Mouse (Mus musculus): ENCODE measurements around the gene Tmed10. TPM values are rescaled to one million over a fixed set of nuclear protein-coding genes. Genes with fewer than 3 reads are reported as not detected.

The Tmed10 gene
- polyA plus RNA-seq, 1 experiment from 2014 or later, result 269 TPM

GRCm38 (mm10) chr12:85296915-85297314, 77.7 kb downstream of the Tmed10 start:
- no peaks in the 10 kb centered on the region for H3K4me1 ChIP-seq
- no peak overlapping the region for H3K4me3 ChIP-seq
- WGBS, result 87% methylated on average over 5 of the region's 5 CpGs
- no peak overlapping the region for H3K27ac ChIP-seq (replicated peaks)
- no peaks in the 10 kb centered on the region for H3K27me3 ChIP-seq (ENCODE audit: low read depth, poor library complexity, severe bottlenecking)
- DNase-seq (ENCODE audit: low spot score), result no peak
- H3K9me3 ChIP-seq (replicated peaks), result peaks cover 10% of the 10 kb centered on the region; the same call in 1 of the 2 replicates
- H3K36me3 ChIP-seq, result peaks cover 43% of the 10 kb centered on the region

DNA sequence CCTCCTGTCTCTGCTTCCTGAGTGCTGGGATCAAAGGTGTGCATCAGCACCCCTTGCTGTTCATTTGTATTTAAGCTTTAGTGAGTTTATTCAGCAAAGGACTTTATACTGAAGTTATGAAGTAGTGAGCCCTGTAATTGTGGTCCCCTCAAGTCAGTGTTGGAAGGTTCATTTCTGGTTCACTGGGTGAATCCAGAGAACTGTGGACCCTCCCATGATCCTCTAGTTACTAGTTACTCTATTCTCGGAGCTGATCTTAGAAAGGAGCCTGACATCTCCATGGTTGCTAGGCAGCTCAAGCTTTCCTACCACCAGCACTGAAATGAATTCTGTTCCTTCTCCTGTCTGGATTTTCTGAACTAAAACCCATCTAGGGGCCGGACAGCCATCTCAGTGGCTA, 79.1 kb downstream of the Tmed10 start:
- H3K9me3 ChIP-seq (replicated peaks), result peaks cover 10% of the 10 kb centered on the region; the same call in 1 of the 2 replicates
- WGBS, result 89% methylated on average over 2 of the region's 2 CpGs
- no peak overlapping the region for H3K4me3 ChIP-seq
- DNase-seq (ENCODE audit: low spot score), result no peak
- peaks cover 29% of the 10 kb centered on the region for H3K36me3 ChIP-seq
- H3K27ac ChIP-seq (replicated peaks), result no peak overlapping the region
- 0 out of 2 replicates have a peak, but pooled peaks cover 3% of the 10 kb centered on the region for H3K4me1 ChIP-seq
- peaks cover 5% of the 10 kb centered on the region; the same call in 1 of the 2 replicates for H3K27me3 ChIP-seq (ENCODE audit: low read depth, poor library complexity, severe bottlenecking)

GRCm38 (mm10) chr12:85292906-85293305, 81.7 kb downstream of the Tmed10 start:
- Histone ChIP-seq H3K9me3 (replicated peaks) (peaks cover 10% of the 10 kb centered on the region; the same call in 1 of the 2 replicates), H3K36me3 (peaks cover 4% of the 10 kb centered on the region), H3K27ac (replicated peaks) (no peak overlapping the region), H3K4me1 (peaks cover 21% of the 10 kb centered on the region), H3K4me3 (no peak overlapping the region), H3K27me3 (ENCODE audit: low read depth, poor library complexity, severe bottlenecking) (peaks cover 23% of the 10 kb centered on the region)
- DNase-seq (ENCODE audit: low spot score), result no peak

DNA sequence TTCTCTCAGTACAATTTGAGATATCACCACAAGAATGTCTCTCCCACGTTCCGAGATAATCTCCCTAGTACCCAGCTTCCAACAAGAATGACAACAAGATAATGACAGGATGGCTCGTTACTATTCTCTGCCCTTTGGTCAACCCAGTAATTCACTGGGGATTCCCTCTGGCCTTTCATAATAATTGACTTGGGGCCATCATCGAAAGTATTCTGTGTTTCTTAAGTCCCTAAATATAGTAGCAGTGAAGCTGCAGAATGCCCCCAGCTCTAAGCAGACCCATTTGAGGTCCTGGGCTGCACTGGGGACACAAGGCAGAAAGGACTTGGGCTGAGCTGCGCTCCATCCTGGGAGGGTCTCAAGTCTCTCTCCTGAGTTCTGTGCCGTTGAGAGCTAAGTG, 82.4 kb downstream of the Tmed10 start:
- Histone ChIP-seq H3K9me3 (replicated peaks) (peaks cover 10% of the 10 kb centered on the region; the same call in 1 of the 2 replicates), H3K27ac (replicated peaks) (no peak overlapping the region), H3K4me1 (peaks cover 22% of the 10 kb centered on the region), H3K4me3 (no peak overlapping the region), H3K27me3 (ENCODE audit: low read depth, poor library complexity, severe bottlenecking) (peaks cover 23% of the 10 kb centered on the region), H3K36me3 (no peaks in the 10 kb centered on the region)
- DNase-seq (ENCODE audit: low spot score), result no peak
- 88% methylated on average over 6 of the region's 6 CpGs for WGBS

DNA sequence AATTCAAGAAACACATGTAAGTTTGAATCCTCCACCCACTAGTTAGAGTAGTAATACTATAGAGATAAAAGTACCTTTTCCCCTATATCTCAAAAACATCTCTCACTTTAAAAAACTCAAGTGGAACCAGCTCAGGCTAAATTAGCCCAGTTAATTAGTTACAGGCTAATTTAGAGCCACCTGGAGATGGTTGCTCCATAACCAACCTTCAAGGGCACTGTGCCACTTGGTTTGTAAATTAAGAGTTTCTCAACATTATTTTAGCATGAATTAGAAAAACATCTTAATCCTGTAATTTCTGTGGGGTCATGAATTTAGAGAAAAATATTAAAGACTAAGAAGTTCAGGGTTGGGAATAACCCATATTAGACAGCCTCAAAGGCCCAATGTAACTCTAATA, 83.1 kb downstream of the Tmed10 start:
- no peak for DNase-seq (ENCODE audit: low spot score)

GRCm38 (mm10) chr12:85290633-85291032, 84.0 kb downstream of the Tmed10 start:
- H3K4me3 ChIP-seq, result no peak overlapping the region

More for the DNA sequence above, 83.1 kb downstream of the Tmed10 start:
- peaks cover 28% of the 10 kb centered on the region for H3K27me3 ChIP-seq (ENCODE audit: low read depth, poor library complexity, severe bottlenecking)
- no peak overlapping the region for H3K27ac ChIP-seq (replicated peaks)
- H3K4me3 ChIP-seq, result no peak overlapping the region
- no peaks in the 10 kb centered on the region for H3K36me3 ChIP-seq
- peaks cover 10% of the 10 kb centered on the region; the same call in 1 of the 2 replicates for H3K9me3 ChIP-seq (replicated peaks)
- peaks cover 22% of the 10 kb centered on the region for H3K4me1 ChIP-seq

More at GRCm38 (mm10) chr12:85290633-85291032, 84.0 kb downstream of the Tmed10 start:
- no peak overlapping the region for H3K27ac ChIP-seq (replicated peaks)
- H3K27me3 ChIP-seq (ENCODE audit: low read depth, poor library complexity, severe bottlenecking), result peaks cover 28% of the 10 kb centered on the region
- no peak for DNase-seq (ENCODE audit: low spot score)
- peaks cover 10% of the 10 kb centered on the region; the same call in 1 of the 2 replicates for H3K9me3 ChIP-seq (replicated peaks)
- 85% methylated on average over 10 of the region's 10 CpGs for WGBS
- peaks cover 22% of the 10 kb centered on the region for H3K4me1 ChIP-seq
- no peaks in the 10 kb centered on the region for H3K36me3 ChIP-seq

Other genes starting within 250 kb of the Tmed10 start
- 1.7 and 2.6 TPM in 2 replicates for gene Rps6kl1, start 223.6 kb downstream of the Tmed10 start, polyA plus RNA-seq (2016; fragmentation: Nextera tagmentation; extraction: Ambion mirVana)
- 2.9 and 3.9 TPM in 2 replicates for gene Pgf, start 197.1 kb downstream of the Tmed10 start, polyA plus RNA-seq (2016; fragmentation: Nextera tagmentation; extraction: Ambion mirVana)
- gene Eif2b2, start 155.4 kb downstream of the Tmed10 start, polyA plus RNA-seq (2016; fragmentation: Nextera tagmentation; extraction: Ambion mirVana), result 120 and 121 TPM in 2 replicates
- 8.2 and 8.8 TPM in 2 replicates for gene Mlh3, start 104.2 kb downstream of the Tmed10 start, polyA plus RNA-seq (2016; fragmentation: Nextera tagmentation; extraction: Ambion mirVana)
- gene Acyp1, start 86.4 kb downstream of the Tmed10 start, polyA plus RNA-seq (2016; fragmentation: Nextera tagmentation; extraction: Ambion mirVana), result 60.3 and 61.4 TPM in 2 replicates
- 1.2 and 1.5 TPM in 2 replicates for gene Zc2hc1c, start 86.3 kb downstream of the Tmed10 start, polyA plus RNA-seq (2016; fragmentation: Nextera tagmentation; extraction: Ambion mirVana)
- 20.6 and 21.5 TPM in 2 replicates for gene Nek9, start 35.5 kb downstream of the Tmed10 start, polyA plus RNA-seq (2016; fragmentation: Nextera tagmentation; extraction: Ambion mirVana)
- 0.54 and 1.1 TPM in 2 replicates for gene Fos, start 99.0 kb upstream of the Tmed10 start, polyA plus RNA-seq (2016; fragmentation: Nextera tagmentation; extraction: Ambion mirVana)
- gene Jdp2, start 224.2 kb upstream of the Tmed10 start, polyA plus RNA-seq (2016; fragmentation: Nextera tagmentation; extraction: Ambion mirVana), result 0.49 TPM in 1 of 2 replicates, not detected in the other

All from midbrain, embryonic 10.5 days (tissue).